Mouse (Mus musculus): ENCODE measurements around the gene Afmid.

GRCm38 (mm10) chr11:117865988-117866387 lies 40.3 kb downstream of the Afmid start:
- TF ChIP-seq CTCF (IDR thresholded peaks at IDR 0.05; ENCODE audit: borderline replicate concordance, insufficient read depth, low read length) (no peak), POLR2A (IDR thresholded peaks at IDR 0.05; ENCODE audit: low read depth, low read length) (no peak)

Measured in embryonic fibroblast, embryonic 13.5 days (primary cell).